Mouse (Mus musculus): ENCODE data around the gene Clpsl2. TPM values are rescaled to one million over a fixed set of nuclear protein-coding genes. Genes with fewer than 3 reads are reported as not detected.

The Clpsl2 gene
- total RNA-seq, 1 experiment, result not detected

DNA sequence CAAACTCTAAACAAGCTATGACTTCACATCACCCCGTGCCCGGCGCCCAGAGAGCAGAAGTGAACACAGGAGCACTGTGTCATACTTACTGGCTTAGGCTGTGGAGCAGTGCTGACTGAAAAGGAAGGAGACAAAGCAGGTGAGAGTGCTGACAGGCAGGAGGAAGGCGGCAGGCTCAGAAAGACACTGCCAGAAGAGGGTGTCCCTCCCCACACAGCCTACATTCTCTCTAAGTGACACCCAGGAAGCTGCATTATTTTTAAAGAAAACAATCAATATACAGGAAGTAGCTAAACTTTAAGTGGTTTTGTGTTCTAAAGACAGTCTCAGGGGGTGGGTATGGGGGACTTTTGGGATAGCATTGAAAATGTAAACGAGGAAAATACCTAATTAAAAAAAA lies 51.6 kb downstream of the Clpsl2 start:
- peaks cover 63% of the 10 kb centered on the region for H3K36me3 ChIP-seq (ENCODE audit: control insufficient read depth, insufficient read depth, low read length, poor library complexity, severe bottlenecking)

DNA sequence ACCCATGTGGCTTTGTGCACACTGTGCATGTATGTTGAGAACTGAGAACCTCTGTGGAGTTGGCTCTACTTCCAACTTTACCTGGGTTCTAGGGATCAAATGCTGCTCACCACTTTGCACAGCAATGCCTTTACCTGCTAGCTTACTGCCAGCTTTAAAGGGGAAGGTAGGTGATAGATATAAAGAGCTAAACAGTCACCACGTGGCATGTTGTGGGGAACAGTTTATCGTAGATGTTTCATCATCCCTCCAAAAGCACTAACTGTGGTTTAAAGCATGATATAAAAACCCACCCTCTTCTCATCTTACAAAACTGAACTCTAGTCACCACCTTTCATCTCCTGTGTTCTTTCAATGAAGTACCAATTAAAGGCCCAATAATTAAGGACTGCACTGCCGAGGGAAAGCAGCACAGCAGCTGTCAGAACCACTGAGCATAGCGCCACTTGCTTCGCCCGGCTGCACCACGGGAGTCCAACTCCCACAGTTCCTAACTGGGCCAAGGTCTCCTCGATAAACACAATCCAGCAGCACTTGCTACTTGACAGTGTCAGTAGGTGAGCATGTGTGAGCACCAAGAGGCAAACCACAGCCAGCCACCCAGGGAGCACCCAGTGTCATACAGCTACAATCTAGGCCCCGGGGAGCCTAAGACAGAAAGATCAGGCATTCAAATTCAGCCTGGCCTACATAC lies 52.5 kb downstream of the Clpsl2 start:
- Histone ChIP-seq H3K9ac (ENCODE audit: insufficient read depth, low read depth, low read length, poor library complexity, severe bottlenecking) (no peak overlapping the region), H3K4me1 (ENCODE audit: control insufficient read depth in 2 of 2, insufficient read depth in 2 of 2, low read length in 2 of 2, poor library complexity in 1 of 2) (no peaks in the 10 kb centered on the region), H3K36me3 (ENCODE audit: control insufficient read depth, insufficient read depth, low read length, poor library complexity, severe bottlenecking) (peaks cover 62% of the 10 kb centered on the region), H3K4me3 (ENCODE audit: insufficient read depth in 1 of 2, low read depth in 1 of 2, low read length in 2 of 2, poor library complexity in 1 of 2, severe bottlenecking in 1 of 2) (no peak overlapping the region), H3K27ac (ENCODE audit: insufficient read depth, low read depth, low read length, poor library complexity, severe bottlenecking) (no peak overlapping the region), H3K9me3 (ENCODE audit: control insufficient read depth, insufficient read depth, low read depth, low read length) (no peaks in the 10 kb centered on the region)
- in situ Hi-C loops (cut with MboI; ENCODE audit: low sequenced_read_pairs in 2 of 2, unreplicated experiment in 2 of 2), result no loop called here
- no peak for DNase-seq (ENCODE audit: low read depth, low spot score)
- no peak for TF ChIP-seq MAFK (IDR thresholded peaks at IDR 0.05; ENCODE audit: insufficient read depth, low read depth, low read length)
- TF ChIP-seq CHD2 (IDR thresholded peaks at IDR 0.05; ENCODE audit: low read depth, low read length), result no peak
- TF ChIP-seq HCFC1 (IDR thresholded peaks at IDR 0.05; ENCODE audit: borderline replicate concordance, insufficient read depth, low read length), result no peak
- no peak for TF ChIP-seq ZC3H11A (IDR thresholded peaks at IDR 0.05; ENCODE audit: borderline replicate concordance, low read depth, low read length)
- no peak for TF ChIP-seq ZNF384 (IDR thresholded peaks at IDR 0.05; ENCODE audit: low read depth, low read length)

More for the DNA sequence above, 51.6 kb downstream of the Clpsl2 start:
- H3K9ac ChIP-seq (ENCODE audit: insufficient read depth, low read depth, low read length, poor library complexity, severe bottlenecking), result no peak overlapping the region
- in situ Hi-C loops (cut with MboI; ENCODE audit: low sequenced_read_pairs in 2 of 2, unreplicated experiment in 2 of 2), result no loop called here
- no peaks in the 10 kb centered on the region for H3K4me1 ChIP-seq (ENCODE audit: control insufficient read depth in 2 of 2, insufficient read depth in 2 of 2, low read length in 2 of 2, poor library complexity in 1 of 2)
- TF ChIP-seq HCFC1 (IDR thresholded peaks at IDR 0.05; ENCODE audit: borderline replicate concordance, insufficient read depth, low read length) (no peak), ZC3H11A (IDR thresholded peaks at IDR 0.05; ENCODE audit: borderline replicate concordance, low read depth, low read length) (no peak), ZNF384 (IDR thresholded peaks at IDR 0.05; ENCODE audit: low read depth, low read length) (no peak), CHD2 (IDR thresholded peaks at IDR 0.05; ENCODE audit: low read depth, low read length) (no peak), MAFK (IDR thresholded peaks at IDR 0.05; ENCODE audit: insufficient read depth, low read depth, low read length) (no peak)
- DNase-seq (ENCODE audit: low read depth, low spot score), result no peak
- H3K4me3 ChIP-seq (ENCODE audit: insufficient read depth in 1 of 2, low read depth in 1 of 2, low read length in 2 of 2, poor library complexity in 1 of 2, severe bottlenecking in 1 of 2), result no peak overlapping the region
- no peak overlapping the region for H3K27ac ChIP-seq (ENCODE audit: insufficient read depth, low read depth, low read length, poor library complexity, severe bottlenecking)
- no peaks in the 10 kb centered on the region for H3K9me3 ChIP-seq (ENCODE audit: control insufficient read depth, insufficient read depth, low read depth, low read length)

Other genes starting within 250 kb of the Clpsl2 start
- 25.9 and 39.8 TPM in 2 replicates for gene Fance, start 235.9 kb upstream of the Clpsl2 start, total RNA-seq (2012; rRNA removed)
- 2,234 and 2,688 TPM in 2 replicates for gene Rpl10a, start 220.9 kb upstream of the Clpsl2 start, total RNA-seq (2012; rRNA removed)
- gene Tead3, start 198.6 kb upstream of the Clpsl2 start, total RNA-seq (2012; rRNA removed), result 8.0 and 9.0 TPM in 2 replicates
- gene Tulp1, start 184.2 kb upstream of the Clpsl2 start, total RNA-seq (2012; rRNA removed), result 3.7 and 4.1 TPM in 2 replicates
- gene Fkbp5, start 31.9 kb upstream of the Clpsl2 start, total RNA-seq (2012; rRNA removed), result 43.6 and 45.7 TPM in 2 replicates
- gene Armc12, start 18.6 kb upstream of the Clpsl2 start, total RNA-seq (2012; rRNA removed), result not detected in 2 replicates
- gene Clps, start 11.4 kb downstream of the Clpsl2 start, total RNA-seq (2012; rRNA removed), result 2.5 and 2.9 TPM in 2 replicates
- 0.76 and 1.7 TPM in 2 replicates for gene Lhfpl5, start 26.2 kb downstream of the Clpsl2 start, total RNA-seq (2012; rRNA removed)
- 103 and 115 TPM in 2 replicates for gene Srpk1, start 73.3 kb downstream of the Clpsl2 start, total RNA-seq (2012; rRNA removed)
- gene Slc26a8, start 140.8 kb downstream of the Clpsl2 start, total RNA-seq (2012; rRNA removed), result 0.69 and 1.1 TPM in 2 replicates
- 65.9 and 77.3 TPM in 2 replicates for gene Mapk14, start 141.9 kb downstream of the Clpsl2 start, total RNA-seq (2012; rRNA removed)
- 2.5 and 4.1 TPM in 2 replicates for gene AC170998.1, start 176.7 kb downstream of the Clpsl2 start, total RNA-seq (2012; rRNA removed)
- gene Mapk13, start 219.9 kb downstream of the Clpsl2 start, total RNA-seq (2012; rRNA removed), result 7.1 and 14.6 TPM in 2 replicates